Mouse (Mus musculus): ENCODE measurements around the gene 1810055G02Rik.

1810055G02Rik gene

DNA sequence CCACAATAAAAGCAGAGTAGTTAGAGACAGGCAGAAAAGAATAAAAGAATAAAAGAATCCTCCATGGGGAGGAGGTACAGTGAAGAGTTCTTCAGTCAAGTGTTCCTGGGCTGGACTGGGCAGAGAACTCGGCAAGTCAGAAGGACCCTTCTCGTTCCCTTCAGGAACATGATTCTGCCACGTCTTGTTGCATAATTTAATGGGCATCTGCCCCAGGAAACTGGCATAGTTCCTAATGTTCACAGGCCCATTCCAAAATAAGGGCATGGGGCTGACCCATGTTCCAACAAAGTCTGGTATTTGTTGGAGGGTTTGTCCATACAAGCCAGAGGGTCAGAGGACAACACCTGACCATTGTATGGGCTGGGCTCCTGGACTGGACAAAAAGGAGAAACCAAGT is 13.1 kb upstream of the 1810055G02Rik start:
- in situ Hi-C loops (cut with MboI, MseI): no loop called here

- in situ Hi-C loops (cut with MboI, MseI): no loop called here
These were observed 12.6 kb upstream of the 1810055G02Rik start for GRCm38 (mm10) chr19:3695471-3695870.

- in situ Hi-C loops (cut with MboI, MseI): no loop called here
These were observed 12.1 kb upstream of the 1810055G02Rik start for GRCm38 (mm10) chr19:3695976-3696375.

- in situ Hi-C loops (cut with MboI, MseI): no loop called here
These were observed 10.1 kb upstream of the 1810055G02Rik start for GRCm38 (mm10) chr19:3698035-3698434.

- in situ Hi-C loops (cut with MboI, MseI): no loop called here
These were observed 8.3 kb upstream of the 1810055G02Rik start for GRCm38 (mm10) chr19:3699508-3700438.

DNA sequence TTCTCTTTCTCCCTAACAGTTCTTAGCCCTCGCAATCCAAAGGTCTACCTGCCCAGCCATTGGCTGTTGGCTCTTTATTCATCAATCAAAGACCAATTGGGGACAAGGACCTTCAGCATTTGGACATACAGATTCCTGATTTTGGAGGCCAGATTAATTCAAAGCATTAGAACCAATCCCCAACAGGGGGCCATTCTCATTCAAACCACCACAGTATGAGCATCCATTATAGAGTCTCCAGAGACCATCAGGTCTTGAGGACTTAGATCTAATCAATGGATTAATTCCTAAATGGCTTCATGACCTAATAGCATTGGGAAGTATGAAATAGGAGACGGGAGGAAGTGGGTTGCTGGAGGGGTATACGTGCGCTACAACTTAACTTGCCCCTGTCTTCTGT is 5.6 kb upstream of the 1810055G02Rik start:
- in situ Hi-C loops (cut with MboI, MseI): no loop called here

DNA sequence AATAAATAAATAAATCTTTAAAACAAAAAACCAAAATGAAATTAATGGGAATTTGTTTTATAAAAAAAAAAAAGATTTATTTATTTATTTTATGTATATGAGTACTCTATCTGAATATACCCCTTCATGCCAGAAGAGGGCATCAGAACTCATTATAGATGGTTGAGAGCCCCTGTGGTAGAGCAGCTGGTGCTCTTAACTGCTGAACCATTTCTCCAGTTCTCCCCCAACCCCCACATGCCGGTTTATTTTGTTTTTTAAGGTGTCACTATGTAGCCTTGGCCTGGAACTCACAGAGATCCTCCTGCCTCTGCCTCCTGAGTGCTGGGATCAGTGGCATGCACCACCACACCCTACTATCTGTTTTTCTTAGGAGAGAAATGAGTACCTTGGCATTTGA is 1.8 kb upstream of the 1810055G02Rik start:
- in situ Hi-C loops (cut with MboI, MseI): no loop called here

GRCm38 (mm10) chr19:3707553-3707952 is 540 bp upstream of the 1810055G02Rik start:
- in situ Hi-C loops (cut with MboI, MseI): no loop called here

DNA sequence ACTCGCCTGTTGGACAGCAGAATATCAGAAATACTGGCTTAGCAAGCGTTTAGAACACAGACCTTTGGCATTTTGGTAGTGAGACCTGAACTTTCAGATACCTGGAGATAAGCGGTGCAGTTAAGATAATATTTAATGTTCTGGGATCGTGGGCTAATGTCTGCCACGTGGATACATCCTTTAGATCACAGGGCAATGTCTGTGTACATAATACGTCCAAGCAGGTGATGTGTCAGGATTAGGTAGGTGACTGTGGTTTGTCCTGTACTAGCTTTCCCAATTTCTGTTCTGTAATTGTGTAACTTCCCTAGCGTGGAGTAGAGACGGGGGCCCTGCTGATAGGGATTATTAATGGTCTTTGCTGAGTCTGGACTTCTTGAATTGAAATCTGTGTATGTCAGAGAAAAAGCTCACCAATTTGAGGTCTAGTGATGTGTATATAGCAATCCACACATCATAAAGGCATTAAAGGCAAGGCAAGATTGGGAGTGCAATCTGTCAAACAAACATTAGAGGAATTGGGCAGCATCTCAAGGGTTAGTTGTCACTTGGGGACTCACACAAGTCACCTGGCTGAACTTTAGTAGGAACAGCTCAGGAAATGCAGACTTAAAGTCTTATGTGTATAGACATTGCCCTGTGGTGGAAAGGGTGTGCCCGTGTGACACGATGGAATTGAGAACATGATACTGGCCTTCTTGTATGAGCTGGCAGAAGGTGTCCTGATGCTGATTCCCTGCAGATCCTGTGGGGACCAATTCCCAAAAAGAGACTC is 1.1 kb downstream of the 1810055G02Rik start:
- in situ Hi-C loops (cut with MboI, MseI): no loop called here

GRCm38 (mm10) chr19:3710436-3710835 is 2.3 kb downstream of the 1810055G02Rik start:
- in situ Hi-C loops (cut with MboI, MseI): no loop called here

GRCm38 (mm10) chr19:3714381-3714780 is 6.3 kb downstream of the 1810055G02Rik start:
- in situ Hi-C loops (cut with MboI, MseI): no loop called here

DNA sequence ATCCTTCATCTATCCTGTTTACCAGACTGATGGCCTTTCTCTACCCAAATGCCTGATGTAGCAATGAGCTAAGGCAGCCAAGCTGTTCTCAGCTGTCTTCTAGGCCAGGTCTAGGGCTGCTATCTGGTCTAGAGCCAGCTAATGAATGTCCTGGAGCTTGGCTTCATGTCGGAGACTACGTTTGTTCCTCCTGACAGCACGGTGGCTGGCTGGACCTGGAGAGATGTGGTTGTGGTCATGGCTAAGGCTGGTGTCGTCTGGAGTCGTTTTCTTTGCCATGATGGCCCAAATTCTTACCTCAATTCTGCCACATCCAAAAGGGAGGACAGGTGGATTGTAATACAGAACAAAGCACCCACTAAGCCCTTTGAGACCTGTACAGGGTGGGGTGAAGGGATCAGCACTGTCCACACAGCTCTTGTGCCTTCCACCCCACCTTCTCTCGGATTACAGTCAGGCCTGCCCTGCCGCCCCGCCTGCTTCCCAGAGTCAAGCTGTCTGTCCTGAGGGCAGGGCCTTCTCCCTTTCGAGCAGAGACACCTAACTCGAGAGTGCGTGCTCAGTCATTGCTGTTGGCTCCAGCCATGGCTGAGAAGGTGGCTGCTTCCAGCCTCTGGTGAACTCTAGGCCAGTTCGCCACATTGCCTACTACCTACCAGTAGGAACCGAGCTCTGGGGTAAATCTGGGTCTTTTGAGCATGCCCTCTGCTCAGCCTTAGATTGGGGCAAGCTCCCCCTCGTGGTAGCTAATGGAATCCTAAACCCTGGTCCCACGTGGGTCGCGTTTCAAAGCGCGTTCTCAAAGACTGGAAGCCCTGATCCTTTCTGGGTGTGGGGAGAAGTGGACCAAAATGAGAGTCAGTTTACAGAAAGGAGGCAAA is 10.6 kb downstream of the 1810055G02Rik start:
- in situ Hi-C loops (cut with MboI, MseI): loop anchor here (5.0 kb wide), 1 partner anchor 96 kb away; no protein-coding TSS in a partner anchor

DNA sequence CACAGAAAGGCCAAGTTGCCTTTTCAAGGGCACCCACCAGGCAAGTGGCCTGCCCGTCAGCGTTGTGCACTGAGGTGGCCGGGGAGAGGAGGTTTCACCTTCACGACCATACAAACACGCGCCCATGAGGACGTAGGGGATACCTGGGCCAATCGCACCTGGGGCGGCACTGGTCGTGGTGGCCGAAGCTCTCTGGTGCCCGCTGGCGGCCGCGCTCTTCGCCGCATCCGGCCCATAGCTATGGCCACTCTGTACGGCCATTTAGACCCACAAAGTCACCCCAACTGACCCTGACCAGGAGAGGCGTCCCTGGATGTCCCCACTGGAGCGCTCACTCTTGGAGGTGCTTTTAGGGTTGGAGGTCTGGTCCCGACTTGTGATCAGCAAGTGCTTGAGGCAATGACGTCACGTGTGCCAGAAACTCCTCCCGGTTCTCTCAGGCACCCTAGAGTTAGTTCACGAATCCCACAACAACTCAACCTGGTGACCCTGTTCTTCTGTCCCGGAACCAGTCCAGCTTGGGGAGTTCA is 11.3 kb downstream of the 1810055G02Rik start:
- in situ Hi-C loops (cut with MboI, MseI): loop anchor here (5.0 kb wide), 1 partner anchor 97 kb away; no protein-coding TSS in a partner anchor

DNA sequence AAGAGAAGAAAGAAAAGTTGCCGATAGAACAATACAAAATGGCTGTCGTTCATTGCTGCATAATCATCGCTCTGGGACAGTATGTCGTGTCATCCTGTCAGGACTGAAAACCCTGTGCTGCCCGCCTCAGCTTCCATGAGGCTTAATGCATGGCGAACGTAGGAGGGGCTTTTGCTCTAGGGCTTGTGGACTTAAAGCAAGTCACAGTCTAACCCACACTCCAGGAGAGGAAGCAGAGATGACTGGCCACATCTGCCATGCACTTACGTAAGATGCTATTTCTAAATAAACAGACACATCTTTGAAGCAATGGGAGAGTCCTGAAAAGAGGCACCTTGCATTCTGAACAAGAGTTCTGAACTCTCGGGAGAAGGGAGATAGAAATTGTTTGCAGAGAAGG is 15.1 kb downstream of the 1810055G02Rik start:
- in situ Hi-C loops (cut with MboI, MseI): no loop called here

DNA sequence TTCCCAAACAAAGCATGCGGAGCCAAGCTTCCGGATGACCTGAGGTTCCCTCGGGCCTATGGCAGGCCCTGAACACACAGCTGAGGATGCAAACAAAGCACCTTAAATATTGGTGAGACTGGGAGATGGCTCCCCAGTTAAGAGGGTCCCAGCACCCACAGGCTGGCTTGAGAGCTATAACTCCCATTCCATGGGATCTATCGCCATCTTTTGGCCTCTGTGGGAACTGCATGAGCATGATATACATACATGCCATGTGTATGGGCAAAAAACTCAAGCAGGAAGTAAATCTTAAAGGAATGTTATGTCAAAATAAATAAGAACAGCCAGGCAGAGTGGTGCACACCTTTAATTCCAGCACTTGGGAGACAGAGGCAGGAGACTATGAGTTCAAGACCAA is 15.8 kb downstream of the 1810055G02Rik start:
- in situ Hi-C loops (cut with MboI, MseI): no loop called here

DNA sequence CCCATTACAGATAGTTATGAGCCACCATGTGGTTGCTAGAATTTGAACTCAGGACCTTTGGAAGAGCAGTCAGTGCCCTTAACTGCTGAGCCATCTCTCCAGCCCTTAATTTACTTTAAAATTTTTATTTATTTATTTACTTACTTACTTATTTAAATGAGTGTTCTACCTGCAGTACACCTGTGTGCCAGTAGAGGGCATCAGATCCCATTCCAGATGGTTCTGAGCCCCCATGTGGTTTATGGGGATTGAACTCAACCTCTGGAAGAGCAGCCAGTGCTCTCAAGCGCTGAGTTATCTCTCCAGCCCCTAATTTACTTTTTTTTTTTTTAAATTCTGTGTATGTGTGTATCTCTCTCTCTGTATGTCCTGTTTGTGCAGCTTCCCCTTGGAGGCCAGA is 16.7 kb downstream of the 1810055G02Rik start:
- in situ Hi-C loops (cut with MboI, MseI): no loop called here

DNA sequence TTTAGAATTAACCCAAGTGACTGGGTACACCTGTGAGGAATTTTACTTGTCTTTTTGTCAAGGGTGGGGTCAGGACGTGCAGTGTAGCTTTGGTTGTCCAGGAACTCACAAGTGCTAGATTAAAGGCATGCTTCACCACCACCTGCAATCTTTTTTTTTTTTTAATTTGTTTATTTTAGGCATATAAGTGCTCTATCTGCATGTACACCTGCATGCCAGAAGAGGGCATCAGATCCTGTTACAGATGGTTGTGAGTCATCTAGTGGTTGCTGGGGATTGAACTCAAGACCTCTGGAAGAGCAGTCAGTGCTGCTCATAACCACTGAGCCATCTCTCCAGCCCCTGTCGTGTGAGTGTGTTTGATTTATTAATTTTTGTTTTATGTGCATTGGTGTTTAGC is 20.8 kb downstream of the 1810055G02Rik start:
- in situ Hi-C loops (cut with MboI, MseI): no loop called here

GRCm38 (mm10) chr19:3730781-3731646 is 22.9 kb downstream of the 1810055G02Rik start:
- in situ Hi-C loops (cut with MboI, MseI): no loop called here

DNA sequence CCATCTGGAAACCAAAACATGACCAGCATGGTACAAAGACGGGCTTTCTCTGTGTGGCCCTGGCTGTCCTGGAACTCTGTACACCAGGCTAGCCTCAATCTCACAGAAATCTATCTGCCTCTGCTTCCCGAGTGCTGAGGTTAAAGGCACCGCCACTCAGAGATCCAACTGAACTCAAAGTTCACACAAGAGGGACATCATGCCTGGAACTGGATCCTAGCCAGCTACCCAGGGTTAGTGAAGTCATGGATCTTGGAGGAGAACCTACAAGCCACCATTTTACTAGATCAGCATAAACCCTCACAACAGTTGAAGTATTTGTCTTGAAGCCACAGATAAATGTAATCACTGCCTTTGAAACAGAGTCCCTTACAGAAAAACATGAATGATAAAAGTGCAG is 27.9 kb downstream of the 1810055G02Rik start:
- in situ Hi-C loops (cut with MboI, MseI): no loop called here

GRCm38 (mm10) chr19:3739650-3740049 is 31.6 kb downstream of the 1810055G02Rik start:
- in situ Hi-C loops (cut with MboI, MseI): no loop called here

Data from T-helper 1 cell (primary cell).